Mouse (Mus musculus) heart, embryonic 15.5 days (tissue): ENCODE results near the gene Enpp6. TPM values are rescaled to one million over a fixed set of nuclear protein-coding genes. Genes with fewer than 3 reads are reported as not detected.

Source experiments
- ATAC-seq: fragments of 200-750 bp; cut with Nextera tagmentation; replicated peaks from 2 replicates; pipeline ENCODE4 v1.8.0; 2017; ENCODE audit warnings: low read depth, moderate TSS enrichment; ENCODE audit not compliant: insufficient number of reproducible peaks, insufficient read depth, low FRiP score
- H3K27ac ChIP-seq: fragments of 300-500 bp; sonication (generic); 2 replicates; pipeline ENCODE4 v1.5.1; 2015; ENCODE audit warnings: mild to moderate bottlenecking, inconsistent platforms
- H3K27me3 ChIP-seq: fragments of 300-500 bp; sonication (generic); 2 replicates; pipeline ENCODE4 v1.6.1; 2015; ENCODE audit warnings: inconsistent platforms
- H3K36me3 ChIP-seq: fragments of 300-500 bp; sonication (generic); 2 replicates; pipeline ENCODE4 v1.6.1; 2015; ENCODE audit warnings: mild to moderate bottlenecking, inconsistent platforms
- H3K4me1 ChIP-seq: fragments of 300-500 bp; sonication (generic); replicated peaks from 2 replicates; pipeline ENCODE4 v1.6.1; 2015; ENCODE audit warnings: inconsistent platforms
- H3K4me2 ChIP-seq: fragments of 300-500 bp; sonication (generic); 2 replicates; pipeline ENCODE4 v1.6.1; 2015; ENCODE audit warnings: inconsistent platforms, mild to moderate bottlenecking, moderate library complexity
- H3K4me3 ChIP-seq: fragments of 300-500 bp; sonication (generic); 2 replicates; pipeline ENCODE4 v1.5.1; 2015; ENCODE audit warnings: mild to moderate bottlenecking, inconsistent platforms
- H3K9ac ChIP-seq: fragments of 300-500 bp; sonication (generic); 2 replicates; pipeline ENCODE4 v1.6.1; 2015; ENCODE audit warnings: mild to moderate bottlenecking, inconsistent platforms
- H3K9me3 ChIP-seq: fragments of 300-500 bp; sonication (generic); replicated peaks from 2 replicates; pipeline ENCODE4 v1.6.1; 2016; ENCODE audit warnings: inconsistent platforms
- WGBS: fragments of 180-500 bp; shearing (Covaris S2); methylation state at CpG from one replicate; pipeline ENCODE4 v1.1.7; 2015; ENCODE audit warnings: mixed read lengths; 5-methylcytosine and 5-hydroxymethylcytosine counted together
- polyA plus RNA-seq: library from polyadenylated mRNA; unstranded; fragments of >200 nt; fragmentation: Nextera tagmentation; extraction: Ambion mirVana; gene quantifications from 2 replicates; pipeline ENCODE4 v1.2.1, GENCODE M21; 2015

Gene Enpp6
- 2.7 and 4.3 TPM in 2 replicates for polyA plus RNA-seq

- no peak within 1 kb of the TSS for H3K4me2 ChIP-seq
- WGBS: 83% methylated on average over 8 of the region's 8 CpGs
- H3K9ac ChIP-seq: no peak within 1 kb of the TSS
Observed at GRCm38 (mm10) chr8:46986386-46987140, at the start of gene Enpp6. TSS of gene Enpp6 (plus strand) at chr8:46986887.

GRCm38 (mm10) chr8:46938218-46938617, 48.5 kb upstream of the Enpp6 start:
- no peak for ATAC-seq
- Histone ChIP-seq H3K36me3 (no peaks in the 10 kb centered on the region), H3K4me1 (peaks cover 3% of the 10 kb centered on the region; the same call in 1 of the 2 replicates), H3K27me3 (no peaks in the 10 kb centered on the region), H3K4me3 (no peak overlapping the region), H3K27ac (no peak overlapping the region), H3K9ac (no peak overlapping the region), H3K9me3 (no peaks in the 10 kb centered on the region), H3K4me2 (no peak overlapping the region)
- WGBS: 67% methylated on average over 4 of the region's 4 CpGs

More at GRCm38 (mm10) chr8:46986386-46987140, at the start of gene Enpp6:
- Histone ChIP-seq H3K27ac (no peak within 1 kb of the TSS), H3K4me3 (no peak within 1 kb of the TSS), H3K4me1 (no peaks in the 10 kb centered on the region), H3K9me3 (no peaks in the 10 kb centered on the region), H3K27me3 (no peaks in the 10 kb centered on the region), H3K36me3 (no peaks in the 10 kb centered on the region)
- no peak for ATAC-seq

GRCm38 (mm10) chr8:46941295-46941694, 45.4 kb upstream of the Enpp6 start:
- peak; percentile 78 for ATAC-seq
- H3K4me1 ChIP-seq: no peaks in the 10 kb centered on the region; the same call in 1 of the 2 replicates
- WGBS: 40% methylated on average over 11 of the region's 11 CpGs
- no peaks in the 10 kb centered on the region for H3K9me3 ChIP-seq
- H3K36me3 ChIP-seq: no peaks in the 10 kb centered on the region
- H3K27me3 ChIP-seq: no peaks in the 10 kb centered on the region
- peak overlapping the region; percentile 7; the same call in 1 of the 2 replicates for H3K4me3 ChIP-seq
- no peak overlapping the region for H3K9ac ChIP-seq
- peak overlapping the region; percentile 30 for H3K4me2 ChIP-seq
- H3K27ac ChIP-seq: peak overlapping the region; percentile 56

- H3K4me1 ChIP-seq: no peaks in the 10 kb centered on the region; the same call in 1 of the 2 replicates
- peak overlapping the region; percentile 30; the same call in 1 of the 2 replicates for H3K4me2 ChIP-seq
- no peaks in the 10 kb centered on the region for H3K27me3 ChIP-seq
- WGBS: 69% methylated on average over 15 of the region's 15 CpGs
- no peaks in the 10 kb centered on the region for H3K36me3 ChIP-seq
- no peak overlapping the region for H3K9ac ChIP-seq
- no peak for ATAC-seq
- no peaks in the 10 kb centered on the region for H3K9me3 ChIP-seq
- H3K4me3 ChIP-seq: no peak overlapping the region
- H3K27ac ChIP-seq: peak overlapping the region; percentile 56
Observed at GRCm38 (mm10) chr8:46941731-46942650, 44.7 kb upstream of the Enpp6 start.

DNA sequence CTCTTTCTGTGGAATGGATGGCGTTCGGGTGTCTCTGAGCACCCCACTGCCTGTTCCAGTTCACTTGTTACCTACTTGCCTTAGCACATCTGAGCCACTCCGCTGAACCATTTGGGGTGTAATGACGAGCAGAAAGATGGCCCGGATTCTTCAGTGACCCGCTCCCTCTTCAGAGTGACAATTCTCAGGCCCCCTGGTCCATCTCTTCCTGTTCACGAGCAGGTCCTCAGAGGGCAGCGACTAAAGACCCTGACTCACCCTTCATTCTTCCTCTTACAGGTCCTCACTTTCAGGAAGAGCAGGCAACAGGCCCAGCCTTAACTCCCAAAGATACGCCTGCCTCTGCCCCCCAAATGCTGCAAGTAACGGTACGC, 44.0 kb upstream of the Enpp6 start:
- ATAC-seq: no peak
- H3K27me3 ChIP-seq: no peaks in the 10 kb centered on the region; the same call in 1 of the 2 replicates
- no peaks in the 10 kb centered on the region for H3K36me3 ChIP-seq
- H3K9me3 ChIP-seq: no peaks in the 10 kb centered on the region
- WGBS: 85% methylated on average over 11 of the region's 11 CpGs
- no peak overlapping the region for H3K27ac ChIP-seq
- H3K4me2 ChIP-seq: no peak overlapping the region
- H3K4me3 ChIP-seq: no peak overlapping the region
- H3K9ac ChIP-seq: no peak overlapping the region
- no peaks in the 10 kb centered on the region; the same call in 1 of the 2 replicates for H3K4me1 ChIP-seq

GRCm38 (mm10) chr8:46943337-46943736, 43.4 kb upstream of the Enpp6 start:
- ATAC-seq: no peak
- H3K9ac ChIP-seq: no peak overlapping the region
- H3K27ac ChIP-seq: no peak overlapping the region
- 86% methylated on average over 4 of the region's 4 CpGs for WGBS
- no peaks in the 10 kb centered on the region; the same call in 1 of the 2 replicates for H3K27me3 ChIP-seq
- H3K4me1 ChIP-seq: no peaks in the 10 kb centered on the region; the same call in 1 of the 2 replicates
- H3K4me3 ChIP-seq: no peak overlapping the region
- H3K36me3 ChIP-seq: no peaks in the 10 kb centered on the region
- H3K9me3 ChIP-seq: no peaks in the 10 kb centered on the region
- H3K4me2 ChIP-seq: no peak overlapping the region

GRCm38 (mm10) chr8:46946181-46946580, 40.5 kb upstream of the Enpp6 start:
- WGBS: 75% methylated on average over 5 of the region's 5 CpGs
- no peak overlapping the region for H3K4me2 ChIP-seq
- no peak overlapping the region for H3K9ac ChIP-seq
- H3K27ac ChIP-seq: no peak overlapping the region
- no peaks in the 10 kb centered on the region; the same call in 1 of the 2 replicates for H3K27me3 ChIP-seq
- no peaks in the 10 kb centered on the region for H3K36me3 ChIP-seq
- ATAC-seq: no peak
- H3K4me1 ChIP-seq: no peaks in the 10 kb centered on the region; the same call in 1 of the 2 replicates
- no peak overlapping the region for H3K4me3 ChIP-seq
- no peaks in the 10 kb centered on the region for H3K9me3 ChIP-seq

DNA sequence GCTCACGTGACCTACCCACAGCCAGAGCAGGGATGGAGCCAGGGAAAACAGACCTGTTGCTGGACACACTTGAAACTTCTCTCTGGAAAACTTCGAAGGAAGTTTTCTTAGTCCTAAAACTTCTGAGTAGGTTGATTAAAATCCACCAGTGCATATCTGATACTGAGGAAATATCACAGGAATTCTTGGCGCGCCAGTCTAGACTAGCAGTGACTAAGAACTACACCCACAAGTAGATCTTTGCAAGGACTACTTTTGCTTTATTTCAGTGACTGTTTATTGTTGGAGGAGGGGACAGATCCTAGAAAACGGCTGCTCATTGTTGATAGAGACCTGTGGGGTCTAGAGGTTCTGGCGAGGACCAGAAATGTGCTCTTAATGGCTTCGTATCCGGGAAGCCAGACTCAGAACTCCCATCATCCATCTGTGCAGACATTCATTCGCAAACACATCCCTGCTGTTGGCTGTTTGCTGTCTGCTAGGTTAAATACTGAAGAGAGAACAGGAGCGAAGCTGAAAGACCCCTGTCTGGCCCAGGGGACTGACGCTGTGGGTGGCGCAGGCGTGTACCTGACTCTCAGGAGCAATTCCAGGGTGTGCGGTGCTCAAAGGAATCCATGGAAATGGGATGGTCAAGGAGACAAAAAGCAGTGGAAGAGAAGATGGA, 38.5 kb upstream of the Enpp6 start:
- H3K27ac ChIP-seq: no peak overlapping the region
- no peak overlapping the region for H3K9ac ChIP-seq
- H3K9me3 ChIP-seq: no peaks in the 10 kb centered on the region
- ATAC-seq: no peak
- no peaks in the 10 kb centered on the region for H3K36me3 ChIP-seq
- no peak overlapping the region for H3K4me2 ChIP-seq
- no peak overlapping the region for H3K4me3 ChIP-seq
- 73% methylated on average over 14 of the region's 14 CpGs for WGBS
- no peaks in the 10 kb centered on the region; the same call in 1 of the 2 replicates for H3K27me3 ChIP-seq
- 0 out of 2 replicates have a peak, but pooled peaks cover under 1% of the 10 kb centered on the region for H3K4me1 ChIP-seq

- Histone ChIP-seq H3K4me1 (0 out of 2 replicates have a peak, but pooled peaks cover 2% of the 10 kb centered on the region), H3K27ac (no peak overlapping the region), H3K4me2 (no peak overlapping the region), H3K9ac (no peak overlapping the region), H3K36me3 (no peaks in the 10 kb centered on the region), H3K4me3 (no peak overlapping the region), H3K9me3 (no peaks in the 10 kb centered on the region), H3K27me3 (no peaks in the 10 kb centered on the region)
- no peak for ATAC-seq
- 17% methylated on average over 7 of the region's 7 CpGs for WGBS
Observed at GRCm38 (mm10) chr8:46953472-46953871, 33.2 kb upstream of the Enpp6 start.

GRCm38 (mm10) chr8:46962630-46963427, 23.9 kb upstream of the Enpp6 start:
- H3K4me1 ChIP-seq: no peaks in the 10 kb centered on the region
- H3K27ac ChIP-seq: no peak overlapping the region
- H3K4me2 ChIP-seq: no peak overlapping the region
- no peak overlapping the region for H3K9ac ChIP-seq
- no peak for ATAC-seq
- no peaks in the 10 kb centered on the region for H3K9me3 ChIP-seq
- no peaks in the 10 kb centered on the region for H3K27me3 ChIP-seq
- H3K36me3 ChIP-seq: no peaks in the 10 kb centered on the region
- WGBS: 44% methylated on average over 10 of the region's 10 CpGs
- H3K4me3 ChIP-seq: no peak overlapping the region
